Mouse (Mus musculus) heart, embryonic 16.5 days (tissue): ENCODE measurements at regions not wholly inside any gene's neighbourhood (a gene's known extent, or its start where the extent isn't known, plus 50 kb on each side); places are given as distances from the start of the nearest gene placed in this dataset.

ENCODE experiments used
- ATAC-seq: fragments of 200-750 bp; cut with Nextera tagmentation; replicated peaks from 2 replicates; pipeline ENCODE4 v1.8.0; 2017; ENCODE audit warnings: moderate number of reproducible peaks; ENCODE audit not compliant: insufficient read depth, low FRiP score; ENCODE audit errors: extremely low read depth
- H3K27ac ChIP-seq: fragments of 300-500 bp; sonication (generic); 2 replicates; pipeline ENCODE4 v1.5.1; 2014; ENCODE audit warnings: mild to moderate bottlenecking, low read length, control low read depth, moderate library complexity
- H3K27me3 ChIP-seq: fragments of 300-500 bp; sonication (generic); 2 replicates; pipeline ENCODE4 v1.6.1; 2014; ENCODE audit warnings: low read length, mixed read lengths; ENCODE audit not compliant: control insufficient read depth, insufficient read depth
- H3K36me3 ChIP-seq: fragments of 300-500 bp; sonication (generic); 2 replicates; pipeline ENCODE4 v1.6.1; 2014; ENCODE audit not compliant: control insufficient read depth, insufficient read depth
- H3K4me1 ChIP-seq: fragments of 300-500 bp; sonication (generic); 2 replicates; pipeline ENCODE4 v1.6.1; 2014; ENCODE audit warnings: low read length, mixed read lengths; ENCODE audit not compliant: control insufficient read depth, insufficient read depth
- H3K4me2 ChIP-seq: fragments of 300-500 bp; sonication (generic); 2 replicates; pipeline ENCODE4 v1.6.1; 2014; ENCODE audit warnings: low read depth, mild to moderate bottlenecking, control low read depth, low read length
- H3K4me3 ChIP-seq: fragments of 300-500 bp; sonication (generic); 2 replicates; pipeline ENCODE4 v1.5.1; 2014; ENCODE audit warnings: mild to moderate bottlenecking, control low read depth, low read length
- H3K9ac ChIP-seq: fragments of 300-500 bp; sonication (generic); 2 replicates; pipeline ENCODE4 v1.6.1; 2014; ENCODE audit warnings: low read length, control low read depth
- H3K9me3 ChIP-seq: fragments of 300-500 bp; sonication (generic); replicated peaks from 2 replicates; pipeline ENCODE4 v1.6.1; 2016; ENCODE audit warnings: low read length; ENCODE audit not compliant: control insufficient read depth
- WGBS: fragments of 180-500 bp; shearing (Covaris S2); extraction: QIAGEN DNeasy Blood & Tissue Kit; methylation state at CpG from one replicate; pipeline ENCODE4 v1.1.7; 2014; 5-methylcytosine and 5-hydroxymethylcytosine counted together

DNA sequence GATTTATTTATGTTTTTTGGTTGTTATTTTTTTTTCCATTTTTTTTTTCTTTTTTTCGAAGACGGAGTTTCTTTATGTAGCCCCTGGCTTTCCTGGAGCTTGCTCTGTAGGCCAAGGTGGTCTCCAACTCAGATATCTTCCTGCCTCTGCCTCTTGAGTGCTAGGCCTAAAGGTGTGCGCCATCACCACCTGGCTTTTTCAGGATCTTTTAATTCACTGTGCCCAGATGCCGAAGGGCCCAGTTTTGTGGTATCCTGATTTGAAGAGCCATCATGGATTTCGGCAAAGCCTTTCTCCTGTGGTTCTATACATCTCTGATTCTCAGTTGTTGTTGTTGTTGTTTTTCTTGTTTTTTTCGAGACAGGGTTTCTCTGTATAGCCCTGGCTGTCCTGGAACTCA lies 72.3 kb upstream of the Nek6 start:
- Histone ChIP-seq H3K27me3 (no peaks in the 10 kb centered on the region), H3K36me3 (no peaks in the 10 kb centered on the region), H3K4me2 (no peak overlapping the region), H3K27ac (no peak overlapping the region), H3K9ac (no peak overlapping the region), H3K4me3 (no peak overlapping the region), H3K4me1 (no peaks in the 10 kb centered on the region), H3K9me3 (no peaks in the 10 kb centered on the region)
- 92% methylated on average over 6 of the region's 6 CpGs for WGBS
- no peak for ATAC-seq

- no peak for ATAC-seq
- H3K27ac ChIP-seq = no peak overlapping the region
- no peak overlapping the region for H3K4me3 ChIP-seq
- H3K9ac ChIP-seq = no peak overlapping the region
- no peak overlapping the region for H3K4me2 ChIP-seq
- no peaks in the 10 kb centered on the region for H3K4me1 ChIP-seq
- H3K36me3 ChIP-seq = no peaks in the 10 kb centered on the region
- WGBS = 76% methylated on average over 5 of the region's 5 CpGs
- no peaks in the 10 kb centered on the region for H3K27me3 ChIP-seq
- no peaks in the 10 kb centered on the region for H3K9me3 ChIP-seq
Measured at GRCm38 (mm10) chr2:38439973-38440372, 71.5 kb upstream of the Nek6 start.

DNA sequence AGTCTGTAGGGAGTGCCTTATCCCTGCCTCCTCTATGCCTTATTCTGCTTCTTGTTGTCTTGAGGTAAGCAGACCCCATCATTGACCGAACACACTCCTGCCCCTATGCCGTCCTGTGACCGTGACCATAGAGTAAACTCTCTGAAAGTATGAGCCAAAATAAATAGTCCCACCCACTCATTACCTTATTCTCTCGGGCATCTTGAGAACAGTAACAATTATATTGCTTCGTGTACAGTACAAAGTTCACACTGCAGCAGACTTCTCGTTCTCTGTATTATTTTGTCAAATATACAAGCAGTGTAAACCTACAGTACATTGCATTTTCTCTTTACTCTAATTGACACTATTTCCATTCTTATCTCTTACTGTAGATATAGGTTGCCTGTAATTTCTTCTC lies 62.4 kb upstream of the Nek6 start:
- no peaks in the 10 kb centered on the region for H3K36me3 ChIP-seq
- ATAC-seq = no peak
- H3K9me3 ChIP-seq = no peaks in the 10 kb centered on the region
- no peak overlapping the region for H3K27ac ChIP-seq
- no peak overlapping the region for H3K4me2 ChIP-seq
- no peaks in the 10 kb centered on the region for H3K4me1 ChIP-seq
- WGBS = 78% methylated on average over 6 of the region's 6 CpGs
- no peak overlapping the region for H3K9ac ChIP-seq
- H3K4me3 ChIP-seq = no peak overlapping the region
- no peaks in the 10 kb centered on the region for H3K27me3 ChIP-seq

GRCm38 (mm10) chr2:38456571-38456970 lies 54.9 kb upstream of the Nek6 start:
- Histone ChIP-seq H3K9me3 (no peaks in the 10 kb centered on the region), H3K4me1 (peaks cover 10% of the 10 kb centered on the region), H3K27me3 (no peaks in the 10 kb centered on the region), H3K4me2 (no peak overlapping the region), H3K9ac (no peak overlapping the region), H3K4me3 (no peak overlapping the region), H3K27ac (no peak overlapping the region), H3K36me3 (no peaks in the 10 kb centered on the region)
- ATAC-seq = no peak
- WGBS = 76% methylated on average over 3 of the region's 3 CpGs

DNA sequence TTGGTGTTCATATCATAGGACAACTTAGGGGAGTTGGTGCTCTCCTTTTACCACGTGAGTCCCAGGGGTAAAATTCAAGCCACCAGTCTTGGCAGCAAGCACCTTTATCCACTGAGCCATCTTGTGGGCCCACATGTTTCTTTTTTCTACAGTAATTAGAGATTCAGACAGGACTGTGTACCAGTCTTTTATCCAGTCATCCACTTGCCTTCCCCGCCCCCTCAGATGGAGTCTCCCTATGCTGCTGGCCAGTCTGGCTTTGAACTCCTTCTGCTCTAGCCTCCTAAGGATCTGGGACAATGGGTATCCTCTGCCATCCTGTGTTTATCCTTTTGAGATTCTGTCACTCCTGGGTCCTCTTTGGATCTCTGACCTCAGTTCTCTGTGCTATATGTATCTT lies 51.1 kb upstream of the Nek6 start:
- H3K4me1 ChIP-seq = peaks cover 10% of the 10 kb centered on the region
- H3K27me3 ChIP-seq = peaks cover 2% of the 10 kb centered on the region; the same call in 1 of the 2 replicates
- WGBS = 72% methylated on average over 2 of the region's 2 CpGs
- peak; percentile 24; the same call in 1 of the 2 replicates for ATAC-seq
- H3K4me2 ChIP-seq = no peak overlapping the region
- H3K9ac ChIP-seq = no peak overlapping the region
- H3K27ac ChIP-seq = peak overlapping the region; percentile 25
- H3K36me3 ChIP-seq = no peaks in the 10 kb centered on the region
- no peak overlapping the region for H3K4me3 ChIP-seq
- H3K9me3 ChIP-seq = no peaks in the 10 kb centered on the region

- ATAC-seq = peak; percentile 88
- no peaks in the 10 kb centered on the region for H3K36me3 ChIP-seq
- no peak overlapping the region for H3K9ac ChIP-seq
Measured at GRCm38 (mm10) chr2:38460825-38461540, 50.5 kb upstream of the Nek6 start.

More at GRCm38 (mm10) chr2:38460825-38461540, 50.5 kb upstream of the Nek6 start:
- Histone ChIP-seq H3K4me2 (no peak overlapping the region), H3K27ac (peak overlapping the region; percentile 30), H3K27me3 (peaks cover 2% of the 10 kb centered on the region; the same call in 1 of the 2 replicates), H3K9me3 (no peaks in the 10 kb centered on the region), H3K4me3 (no peak overlapping the region), H3K4me1 (peaks cover 10% of the 10 kb centered on the region)
- WGBS = 18% methylated on average over 6 of the region's 6 CpGs
